Mouse (Mus musculus): ENCODE results near the gene Stk40.
"Not testable (repeated sequence)": the region's sequence is repeated elsewhere in the genome, so short reads cannot be mapped to it uniquely, and the experiment has no call there.

Stk40 gene

DNA sequence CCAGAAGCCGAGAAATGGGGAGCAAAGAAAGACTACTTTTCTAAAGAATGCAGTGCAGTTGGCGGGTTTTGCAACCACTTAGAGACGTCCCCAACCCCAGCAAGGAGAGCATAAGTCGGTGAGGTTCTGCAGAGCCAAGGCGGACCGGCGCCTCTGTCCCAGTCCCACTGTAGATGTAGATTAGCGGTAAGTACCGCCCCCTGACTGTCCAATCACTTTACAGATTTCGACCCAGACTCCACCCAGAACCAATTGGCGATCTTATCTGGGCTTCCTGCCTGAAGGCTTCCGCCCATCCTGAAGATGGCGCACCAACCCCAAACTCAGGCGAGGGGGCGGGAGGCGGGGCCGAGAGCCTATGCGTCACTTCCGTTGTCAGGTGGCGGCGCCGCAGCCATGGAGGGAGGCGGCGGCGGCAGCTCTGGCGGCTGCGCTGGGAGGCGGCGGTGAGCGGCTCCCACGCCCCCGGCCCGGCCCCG, at the start of gene Stk40:
Gene Stk40 (plus strand): TSS at position 368 of the 479 bp plus-strand sequence.
- DNase-seq (ENCODE audit: low read depth in 2 of 2, low spot score in 2 of 2), result peak; percentile 95 to 97

DNA sequence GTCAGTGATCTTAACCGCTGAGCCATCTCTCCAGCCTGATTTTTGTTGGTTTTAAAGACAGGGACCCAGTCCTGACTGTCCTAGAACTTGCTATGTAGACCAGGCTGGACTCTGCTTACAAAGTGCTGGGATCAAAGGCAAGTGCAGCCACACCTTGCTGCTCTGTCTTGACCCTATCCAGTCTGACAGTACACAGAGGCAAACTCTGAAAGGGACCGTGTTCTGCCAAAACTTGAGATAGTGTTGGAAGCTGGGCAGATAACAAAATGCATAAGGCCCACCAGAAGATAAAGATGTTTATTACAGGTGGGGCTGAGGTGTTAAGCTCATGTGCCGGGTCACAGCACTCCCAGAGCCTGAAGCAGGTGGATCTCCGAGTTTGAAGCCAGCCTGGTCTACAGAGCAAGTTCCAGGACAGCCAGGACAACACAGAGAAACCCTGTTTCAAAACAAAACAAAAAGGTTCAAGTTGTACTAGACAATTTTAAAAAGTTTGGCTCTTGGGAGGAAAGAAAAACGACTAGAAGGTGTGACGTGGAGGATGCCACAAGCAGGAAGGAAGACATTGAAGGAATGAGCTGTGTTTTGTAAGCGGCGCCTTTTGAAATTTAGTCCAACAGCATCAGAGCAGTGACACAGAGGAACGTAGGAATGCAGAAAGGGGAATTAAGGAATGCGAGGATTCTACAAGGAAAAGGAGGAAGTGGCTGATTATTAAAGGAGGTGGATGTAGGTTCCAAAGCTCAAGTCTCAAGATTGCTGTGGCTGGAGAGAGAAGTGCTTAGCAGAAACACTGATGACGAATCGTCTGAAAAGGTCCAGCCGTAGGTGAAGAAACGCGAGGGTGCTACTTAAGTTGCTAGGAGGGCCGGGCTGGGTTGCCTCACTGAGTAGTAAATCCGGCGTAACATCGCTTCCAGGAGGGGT, 46.3 kb upstream of the Stk40 start:
- no peak for DNase-seq (ENCODE audit: low read depth in 2 of 2, low spot score in 2 of 2)

DNA sequence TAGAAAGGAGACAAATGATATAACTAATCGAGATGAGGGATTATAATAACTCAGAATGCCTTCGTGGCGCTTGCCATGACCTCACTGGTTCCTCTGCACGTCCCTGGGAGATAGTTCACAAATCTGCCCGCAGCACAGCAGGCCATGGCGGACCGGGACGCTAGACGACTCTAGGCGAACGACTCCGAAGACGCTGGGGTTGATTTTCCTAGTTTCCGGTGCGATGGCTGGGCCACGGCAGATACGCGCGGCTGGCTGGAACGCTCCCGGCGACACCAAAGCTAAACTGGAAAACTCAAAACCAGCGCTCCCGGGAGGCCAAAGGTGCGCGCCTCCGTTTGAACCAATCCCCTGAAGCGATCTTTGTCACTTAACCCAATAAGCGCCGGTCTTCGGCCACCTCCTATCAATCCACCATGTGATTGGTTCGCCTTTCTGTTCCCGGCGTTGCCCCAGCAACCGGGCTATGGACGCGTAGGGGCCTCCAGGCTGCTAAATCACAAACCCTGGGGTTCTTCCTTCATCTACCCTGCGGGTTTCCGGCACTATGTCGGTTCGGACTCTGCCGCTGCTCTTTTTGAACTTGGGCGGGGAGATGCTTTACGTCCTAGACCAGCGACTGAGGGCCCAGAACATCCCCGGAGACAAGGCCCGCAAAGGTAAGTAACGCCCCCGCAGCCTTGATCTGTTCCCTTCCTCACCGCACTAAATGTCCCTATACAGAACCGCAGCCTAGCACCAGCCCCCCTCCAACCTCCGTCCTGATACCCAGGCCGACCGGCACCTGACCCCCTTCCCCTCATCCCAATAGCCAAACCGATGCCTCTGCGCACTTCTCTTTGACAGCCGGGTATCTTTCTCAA, 45.4 kb upstream of the Stk40 start, which contains the start of gene Oscp1:
Gene Oscp1 (plus strand): TSS at position 432 of the 863 bp plus-strand sequence.
- DNase-seq (ENCODE audit: low read depth in 2 of 2, low spot score in 2 of 2), result peak; percentile 80 to 90

DNA sequence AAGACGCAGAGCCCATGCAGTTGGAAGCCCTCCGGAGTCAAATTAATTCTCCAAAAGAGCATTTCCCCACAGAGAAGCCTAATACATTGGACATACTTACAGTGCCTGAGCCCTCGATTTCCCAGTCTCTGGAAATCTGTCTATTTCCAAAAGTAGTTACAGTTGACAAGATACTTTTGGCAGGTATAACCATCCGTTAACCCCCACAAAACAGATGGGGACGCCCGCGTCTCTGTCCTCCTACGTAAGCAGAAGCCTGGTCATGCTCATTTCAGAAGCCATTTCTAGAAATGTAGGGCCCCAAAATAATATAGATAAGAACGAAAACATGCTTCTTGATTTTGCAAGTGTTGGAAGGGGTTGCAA, 44.8 kb upstream of the Stk40 start:
- no peak for DNase-seq (ENCODE audit: low read depth in 2 of 2, low spot score in 2 of 2)

DNA sequence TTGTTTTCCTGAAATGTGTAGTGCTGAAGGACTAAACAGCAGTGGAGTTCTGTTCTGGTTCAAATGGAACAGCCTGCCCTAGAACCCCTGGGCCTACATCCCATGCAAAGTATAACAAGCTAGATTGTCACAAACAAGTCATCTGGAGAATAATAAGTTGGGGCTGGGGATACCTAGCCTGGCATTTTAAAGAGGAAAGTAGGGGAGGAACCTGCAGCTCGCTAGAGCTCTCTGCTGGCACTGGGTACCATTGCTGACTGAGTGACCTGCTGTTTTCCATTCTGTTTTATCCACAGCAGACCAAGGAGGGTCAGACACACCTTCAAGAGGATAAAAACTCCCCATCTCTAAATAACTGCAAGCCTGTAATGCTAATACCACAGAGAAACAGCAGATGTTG, 40.9 kb upstream of the Stk40 start:
- DNase-seq (ENCODE audit: low read depth in 2 of 2, low spot score in 2 of 2), result no peak

DNA sequence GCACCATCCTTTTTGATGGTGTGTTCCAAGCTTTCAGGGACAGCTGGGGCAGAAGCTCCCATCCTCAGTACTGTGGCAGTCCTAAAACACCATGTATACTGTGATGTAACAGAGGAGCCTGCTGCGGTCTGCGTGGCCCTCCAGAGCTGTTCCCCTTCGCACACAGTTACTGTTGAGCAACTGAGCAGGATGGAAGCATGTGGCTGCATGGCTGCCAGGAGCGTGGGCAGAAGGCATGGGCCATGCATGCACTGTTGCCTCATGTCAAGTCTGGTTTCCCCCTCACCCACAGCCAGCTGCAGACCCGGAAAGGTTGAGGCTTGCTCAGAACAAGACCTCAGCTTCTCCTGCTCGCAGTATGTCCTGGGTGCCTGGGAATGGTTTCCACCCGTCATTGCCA, 38.5 kb upstream of the Stk40 start:
- no peak for DNase-seq (ENCODE audit: low read depth in 2 of 2, low spot score in 2 of 2)

DNA sequence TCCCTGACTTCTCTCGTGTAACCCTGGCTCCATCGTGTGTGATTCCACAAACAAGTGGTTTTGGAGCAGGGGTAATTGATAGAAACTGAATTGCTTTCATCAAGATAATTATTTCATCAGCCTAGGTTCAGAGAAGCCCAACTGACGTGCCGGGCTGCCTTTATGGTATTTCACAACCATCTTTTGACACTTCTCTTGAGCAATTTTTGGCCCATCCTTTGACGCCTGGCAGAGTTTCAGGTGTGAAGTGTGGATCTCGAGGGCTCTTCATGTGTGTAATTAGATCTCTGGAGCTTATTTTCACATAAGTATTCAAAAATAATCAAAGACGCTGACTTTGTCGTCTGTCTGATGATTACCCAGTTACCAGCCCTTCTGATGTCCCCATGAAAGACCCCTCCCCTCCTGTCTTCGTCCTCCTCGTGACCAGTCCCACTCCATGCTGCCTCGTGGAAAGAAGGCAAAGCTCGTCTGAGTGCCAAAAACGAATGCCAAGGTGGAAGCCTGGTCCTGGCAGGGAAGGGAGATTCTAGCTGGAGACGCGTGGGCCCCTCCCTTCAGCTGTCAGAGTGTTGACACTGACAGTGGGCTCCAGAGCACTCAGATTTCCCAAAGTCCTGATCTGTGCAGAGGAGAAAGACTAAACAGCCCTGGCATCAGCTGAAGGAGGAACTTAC, 36.2 kb upstream of the Stk40 start:
- DNase-seq (ENCODE audit: low read depth in 2 of 2, low spot score in 2 of 2), result no peak

DNA sequence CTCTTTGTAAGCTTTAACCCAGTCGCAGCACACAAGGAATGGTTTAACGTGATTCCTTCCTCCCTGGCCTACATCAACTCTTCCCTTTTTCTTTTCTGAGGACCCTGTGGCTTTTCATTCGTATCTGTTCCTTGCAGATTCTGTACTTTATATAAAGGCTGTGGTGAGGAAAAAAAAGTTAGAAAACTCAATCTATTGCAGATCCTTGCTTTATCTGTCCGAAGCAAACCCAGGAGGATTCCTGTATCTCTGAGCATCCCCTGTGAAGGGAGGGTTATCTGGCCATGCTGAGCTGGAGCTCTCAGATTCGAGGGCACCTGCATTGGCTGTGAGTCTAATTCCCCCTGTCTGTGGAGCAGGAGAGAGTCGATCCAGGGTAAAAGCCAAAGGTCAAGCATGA, 34.9 kb upstream of the Stk40 start:
- no peak for DNase-seq (ENCODE audit: low read depth in 2 of 2, low spot score in 2 of 2)

DNA sequence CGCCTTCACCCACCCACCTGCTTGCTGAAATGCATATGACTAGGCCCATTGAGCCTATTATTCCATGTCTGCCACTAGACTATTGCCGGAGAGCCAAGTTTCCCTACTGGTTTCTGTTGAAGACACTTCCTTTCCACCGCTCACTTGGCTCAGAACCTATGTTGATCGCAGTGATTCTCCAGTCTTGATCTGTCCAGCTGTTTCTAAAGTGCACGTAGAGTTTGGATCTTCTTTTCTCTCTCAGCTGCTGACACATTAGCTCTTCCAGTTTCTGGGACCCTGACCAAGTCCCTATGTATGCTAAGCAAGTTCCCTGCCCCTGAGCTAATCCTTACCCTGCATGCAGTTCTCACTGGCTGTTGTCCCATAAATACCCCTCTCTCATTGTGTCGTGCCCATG, 25.9 kb upstream of the Stk40 start:
- DNase-seq (ENCODE audit: low read depth in 2 of 2, low spot score in 2 of 2), result no peak

DNA sequence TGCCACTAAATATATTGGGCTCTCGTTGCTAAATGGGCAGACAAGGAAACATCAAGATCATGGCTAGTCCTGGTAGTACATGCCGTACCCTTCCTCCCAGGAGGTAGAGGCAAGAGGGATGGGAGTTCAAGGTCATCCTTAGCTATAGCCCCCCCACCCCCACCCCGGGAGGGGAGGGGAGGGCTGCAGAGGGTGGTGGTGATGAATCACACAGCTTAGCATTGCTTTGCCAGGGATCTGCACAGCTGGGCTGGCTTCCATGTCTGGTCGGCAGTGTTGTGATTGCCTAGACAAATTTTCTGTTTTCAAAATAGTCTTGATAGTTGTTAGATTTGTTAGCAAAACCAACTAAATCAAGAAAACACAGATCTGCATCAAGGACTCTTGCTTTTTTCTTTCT, 24.5 kb upstream of the Stk40 start:
- no peak for DNase-seq (ENCODE audit: low read depth in 2 of 2, low spot score in 2 of 2)

DNA sequence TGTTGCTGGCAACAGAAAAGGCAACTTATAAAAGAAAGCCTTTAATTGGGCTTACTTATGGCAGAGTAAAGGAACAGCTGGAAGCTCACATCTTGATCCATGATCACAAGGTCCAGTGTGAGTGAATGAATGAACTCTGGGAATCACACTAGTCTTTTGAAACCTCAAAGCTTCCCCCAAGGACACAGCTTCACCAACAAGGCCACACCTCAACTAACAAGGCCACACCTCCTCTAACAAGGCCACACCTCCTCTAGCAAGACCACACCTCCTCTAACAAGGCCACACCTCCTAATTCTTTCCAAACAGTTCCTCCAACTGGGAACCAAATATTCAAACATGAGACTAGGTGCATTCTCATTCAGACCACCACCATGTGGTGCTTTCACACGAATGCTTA, 22.2 kb upstream of the Stk40 start:
- DNase-seq (ENCODE audit: low read depth in 2 of 2, low spot score in 2 of 2), result no peak

DNA sequence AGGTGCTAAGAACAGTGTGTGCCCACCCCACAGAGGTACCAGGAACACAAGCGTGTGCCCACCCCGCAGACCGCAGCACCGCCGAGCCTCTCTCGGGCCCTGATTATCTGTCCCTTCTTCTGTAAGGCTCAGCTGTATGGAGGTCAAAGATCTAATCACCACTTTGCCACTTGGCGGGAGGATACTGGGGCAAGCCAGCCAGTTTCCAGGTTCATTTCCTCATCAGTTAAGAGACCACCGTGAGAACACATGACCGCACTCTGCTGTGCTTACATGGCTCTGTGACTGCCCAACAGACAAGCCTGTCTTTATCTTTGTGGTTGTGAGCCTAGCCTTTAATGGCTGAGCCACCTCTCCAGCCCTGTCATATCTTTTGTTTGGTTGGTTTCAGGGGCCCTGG, 20.7 kb upstream of the Stk40 start:
- no peak for DNase-seq (ENCODE audit: low read depth in 2 of 2, low spot score in 2 of 2)

DNA sequence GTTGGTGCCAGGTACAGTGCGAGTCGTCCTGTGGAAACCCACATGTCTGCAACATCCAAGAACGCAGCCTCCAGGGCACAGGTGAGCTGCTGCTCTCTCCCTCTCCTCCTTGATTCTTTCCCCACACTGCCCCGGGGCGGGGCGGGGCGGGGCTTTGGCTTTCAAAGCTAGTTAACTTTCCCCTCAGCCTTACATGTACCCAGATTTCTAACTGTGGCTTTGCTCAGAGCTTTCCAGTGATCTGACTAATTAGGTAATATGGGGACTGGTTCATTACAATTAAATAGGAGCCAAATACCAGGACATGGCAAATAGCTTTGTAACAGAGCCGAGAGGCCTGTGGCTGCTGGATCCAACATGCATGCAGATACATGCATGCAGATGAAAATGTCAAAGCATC, 19.4 kb upstream of the Stk40 start:
- no peak for DNase-seq (ENCODE audit: low read depth in 2 of 2, low spot score in 2 of 2)

DNA sequence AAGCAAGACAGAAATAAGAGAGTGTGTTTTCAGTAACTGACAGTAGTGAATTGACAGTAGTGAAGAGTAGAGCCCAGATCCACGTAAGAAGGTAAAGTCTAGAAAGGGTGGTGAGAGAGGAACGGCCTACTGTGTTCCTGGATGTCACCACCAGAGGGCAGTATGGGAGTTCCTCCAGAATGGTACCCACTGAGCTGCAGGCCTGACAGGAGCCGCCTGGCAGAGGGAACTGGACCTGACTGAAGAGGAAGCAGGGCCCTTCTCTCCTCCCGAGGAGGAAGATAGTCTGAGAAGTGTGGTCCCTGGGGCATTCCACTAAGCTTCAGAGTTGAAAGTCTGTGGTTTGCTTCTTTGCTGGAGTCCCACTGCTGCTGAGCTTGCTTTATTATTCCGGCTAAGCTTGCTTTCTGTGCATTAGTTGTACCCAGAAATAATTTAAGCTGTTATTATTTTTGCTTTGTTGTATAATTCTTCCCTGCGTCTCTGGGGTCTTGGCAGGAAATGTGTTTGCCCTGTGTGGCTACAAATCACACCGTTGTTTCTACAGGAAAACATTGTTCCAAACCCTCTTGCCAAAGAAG, 17.7 kb upstream of the Stk40 start:
- DNase-seq (ENCODE audit: low read depth in 2 of 2, low spot score in 2 of 2), result peak; percentile 75 to 80

DNA sequence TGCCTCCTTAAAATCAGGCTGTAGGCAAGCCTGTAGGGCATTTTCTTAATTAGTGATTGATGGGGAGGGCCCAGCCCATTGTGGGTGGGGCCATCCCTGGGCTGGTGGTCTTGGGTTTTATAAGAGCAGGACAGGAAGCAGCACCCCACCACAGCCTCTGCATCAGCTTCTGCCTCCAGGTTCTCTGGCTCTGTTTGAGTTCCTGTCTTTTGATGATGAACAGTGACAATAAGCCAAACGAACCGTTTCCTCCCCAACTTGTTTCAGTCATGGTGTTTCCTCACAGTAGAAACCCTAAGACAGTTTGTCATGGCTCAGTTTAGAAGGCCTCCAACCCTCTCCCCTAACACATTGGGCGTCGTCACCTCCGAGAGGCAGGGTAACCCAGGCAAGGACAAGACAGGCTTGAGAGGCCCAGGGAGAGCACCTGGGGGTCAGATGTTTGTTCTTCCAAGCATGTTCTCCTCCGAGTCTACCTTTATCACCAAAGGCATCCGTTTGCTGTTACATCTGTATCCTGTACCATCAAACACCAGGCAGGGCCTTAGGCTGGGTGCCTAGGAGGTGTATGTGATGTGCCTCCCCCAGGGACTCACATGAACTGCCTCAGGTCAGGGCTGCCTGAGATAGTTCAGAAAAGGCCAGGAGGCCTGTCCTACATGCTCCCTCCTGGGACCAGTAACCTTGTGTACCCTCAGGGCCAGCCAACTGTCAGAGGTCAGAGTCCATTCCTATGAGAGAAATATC, 13.5 kb upstream of the Stk40 start:
- peak; percentile 34 to 35 for DNase-seq (ENCODE audit: low read depth in 2 of 2, low spot score in 2 of 2)

DNA sequence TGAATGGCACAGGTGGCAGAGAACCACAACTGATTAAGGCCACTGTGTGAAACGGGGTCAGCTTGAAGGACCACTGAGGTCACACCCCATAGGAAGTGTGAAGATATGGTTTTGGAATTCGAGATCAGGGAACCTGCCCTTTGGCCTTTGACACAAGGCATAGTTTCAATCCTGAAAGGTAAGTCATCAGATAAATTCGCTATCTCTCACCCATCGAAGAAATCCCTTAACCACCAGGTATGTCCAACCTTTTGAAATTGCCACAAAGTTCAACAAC, 13.0 kb upstream of the Stk40 start:
- no peak for DNase-seq (ENCODE audit: low read depth in 2 of 2, low spot score in 2 of 2)

DNA sequence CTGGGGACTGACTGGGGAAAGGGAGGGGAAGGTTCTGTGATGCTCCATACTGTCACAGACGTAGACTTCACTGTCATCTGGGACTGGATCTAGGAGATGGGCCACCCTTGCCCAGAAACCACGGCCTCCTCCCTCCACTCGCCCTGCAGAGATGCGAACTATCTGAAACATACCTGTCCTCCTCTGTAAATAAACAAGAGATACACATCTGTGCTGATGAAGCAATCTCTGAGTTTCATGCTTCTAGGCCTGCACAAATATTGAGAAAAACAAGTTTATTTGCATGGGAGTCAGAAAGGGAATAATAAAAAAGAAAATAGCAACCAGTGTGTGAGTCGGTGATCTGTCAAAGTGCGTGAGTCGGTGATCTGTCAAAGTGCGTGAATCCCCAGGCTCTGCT, 11.9 kb upstream of the Stk40 start:
- no peak for DNase-seq (ENCODE audit: low read depth in 2 of 2, low spot score in 2 of 2)

DNA sequence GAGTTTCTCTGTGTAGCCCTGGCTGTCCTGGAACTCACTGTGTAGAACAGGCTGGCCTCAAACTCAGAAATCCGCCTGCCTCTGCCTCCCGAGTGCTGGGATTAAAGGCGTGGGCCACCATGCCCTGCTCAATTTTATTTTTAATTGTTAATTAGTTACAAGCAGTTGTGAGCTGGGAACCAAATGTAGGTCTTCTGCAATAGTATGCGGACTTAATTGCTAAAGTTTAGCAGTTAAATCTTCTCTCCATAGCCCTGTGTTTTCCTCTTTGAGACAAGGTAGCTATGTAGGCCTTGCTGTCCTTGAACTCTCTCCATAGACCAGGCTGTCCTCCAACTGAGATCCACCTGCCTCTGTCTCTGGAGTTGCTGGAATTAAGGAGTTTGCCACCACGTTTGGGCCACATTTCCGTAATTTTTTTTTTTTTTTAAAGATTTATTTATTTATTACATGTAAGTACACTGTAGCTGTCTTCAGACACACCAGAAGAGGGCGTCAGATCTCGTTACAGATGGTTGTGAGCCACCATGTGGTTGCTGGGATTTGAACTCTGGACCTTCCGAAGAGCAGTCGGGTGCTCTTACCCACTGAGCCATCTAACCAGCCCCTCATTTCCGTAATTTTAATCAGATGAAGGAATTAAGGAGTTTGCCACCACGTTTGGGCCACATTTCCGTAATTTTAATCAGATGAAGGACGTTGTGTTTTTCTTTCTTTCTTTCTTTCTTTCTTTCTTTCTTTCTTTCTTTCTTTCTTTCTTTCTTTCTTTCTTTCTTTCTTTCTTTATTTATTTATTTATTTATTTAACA, 7.9 kb upstream of the Stk40 start:
- DNase-seq (ENCODE audit: low read depth in 2 of 2, low spot score in 2 of 2), result not testable (repeated sequence)

DNA sequence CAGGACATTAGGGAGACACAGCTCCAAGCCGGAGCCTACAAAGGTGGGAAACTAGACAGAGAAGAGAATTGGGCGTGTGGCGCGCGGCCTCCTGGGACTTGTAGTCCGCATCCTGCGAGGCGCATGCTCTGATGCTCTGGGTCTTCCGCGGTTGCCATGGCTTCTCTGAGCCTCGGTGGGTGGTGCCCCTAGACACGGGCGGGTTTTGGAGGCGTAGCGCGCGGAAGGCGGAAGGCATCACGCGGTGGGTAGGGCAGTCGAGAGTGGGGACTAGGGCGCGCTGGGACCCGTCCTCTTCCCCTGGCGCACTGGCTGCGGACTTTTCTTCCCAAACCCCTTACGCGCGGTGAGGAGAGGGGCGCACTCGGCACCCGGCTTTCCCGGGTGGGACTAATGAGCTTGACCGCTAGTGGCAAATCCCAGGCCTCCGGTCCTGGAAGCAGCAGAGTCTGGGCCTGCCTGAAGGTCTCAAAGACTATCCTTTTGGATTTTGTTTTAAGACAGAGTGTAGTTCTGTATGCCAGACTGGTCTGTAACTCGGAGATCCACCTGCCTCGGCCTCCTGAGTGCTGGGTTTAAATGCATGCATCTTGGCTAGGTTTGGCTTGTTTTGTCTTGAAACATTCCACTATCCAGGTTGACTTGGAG, 7.2 kb upstream of the Stk40 start, which contains the start of gene Lsm10:
Gene Lsm10 (plus strand): TSS at position 160 of the 648 bp plus-strand sequence.
- peak; percentile 93 to 95 for DNase-seq (ENCODE audit: low read depth in 2 of 2, low spot score in 2 of 2)
